Mouse (Mus musculus): Measurements from ENCODE around the gene Cybrd1.

- no peak for TF ChIP-seq EP300 (IDR thresholded peaks at IDR 0.05; ENCODE audit: low read depth)
- no peak for TF ChIP-seq CTCF (IDR thresholded peaks at IDR 0.05; ENCODE audit: low read depth)
These were observed 3.1 kb downstream of the Cybrd1 start for GRCm38 (mm10) chr2:71120844-71121243.

Measured in liver, embryonic 14.5 days (tissue).